Mouse (Mus musculus) small intestine, adult 2 months (tissue): Measurements from ENCODE around the gene Lpin2.

Experiments used
- CTCF ChIP-seq: fragments of 200-500 bp; IDR thresholded peaks from 2 replicates; pipeline ENCODE4 v1.5.1; 2012; ENCODE audit warnings: low read depth, mild to moderate bottlenecking, control low read depth, inconsistent platforms, low read length, moderate library complexity, mixed read lengths; ENCODE audit not compliant: insufficient replicate concordance, insufficient read length; ENCODE audit errors: extremely low read depth
- POLR2A ChIP-seq: fragments of 200-500 bp; IDR thresholded peaks from 2 replicates; pipeline ENCODE4 v1.6.1; 2012; ENCODE audit warnings: low read depth, mild to moderate bottlenecking, control low read depth, inconsistent platforms, low read length, moderate library complexity

- TF ChIP-seq CTCF = no peak
- TF ChIP-seq POLR2A = no peak
Observed at GRCm38 (mm10) chr17:71245133-71245532, 62.8 kb downstream of the Lpin2 start.
